Mouse (Mus musculus) heart, embryonic 16.5 days (tissue): ENCODE results near the gene 2810459M11Rik. TPM values are rescaled to one million over a fixed set of nuclear protein-coding genes. Genes with fewer than 3 reads are reported as not detected.
"Not testable (repeated sequence)": the region's sequence is repeated elsewhere in the genome, so short reads cannot be mapped to it uniquely, and the experiment has no call there.

ENCODE experiments used
- ATAC-seq: fragments of 200-750 bp; cut with Nextera tagmentation; replicated peaks from 2 replicates; pipeline ENCODE4 v1.8.0; 2017; ENCODE audit warnings: moderate number of reproducible peaks; ENCODE audit not compliant: insufficient read depth, low FRiP score; ENCODE audit errors: extremely low read depth
- H3K27ac ChIP-seq: fragments of 300-500 bp; sonication (generic); 2 replicates; pipeline ENCODE4 v1.5.1; 2014; ENCODE audit warnings: mild to moderate bottlenecking, low read length, control low read depth, moderate library complexity
- H3K27me3 ChIP-seq: fragments of 300-500 bp; sonication (generic); 2 replicates; pipeline ENCODE4 v1.6.1; 2014; ENCODE audit warnings: low read length, mixed read lengths; ENCODE audit not compliant: control insufficient read depth, insufficient read depth
- H3K36me3 ChIP-seq: fragments of 300-500 bp; sonication (generic); 2 replicates; pipeline ENCODE4 v1.6.1; 2014; ENCODE audit not compliant: control insufficient read depth, insufficient read depth
- H3K4me1 ChIP-seq: fragments of 300-500 bp; sonication (generic); 2 replicates; pipeline ENCODE4 v1.6.1; 2014; ENCODE audit warnings: low read length, mixed read lengths; ENCODE audit not compliant: control insufficient read depth, insufficient read depth
- H3K4me2 ChIP-seq: fragments of 300-500 bp; sonication (generic); 2 replicates; pipeline ENCODE4 v1.6.1; 2014; ENCODE audit warnings: low read depth, mild to moderate bottlenecking, control low read depth, low read length
- H3K4me3 ChIP-seq: fragments of 300-500 bp; sonication (generic); 2 replicates; pipeline ENCODE4 v1.5.1; 2014; ENCODE audit warnings: mild to moderate bottlenecking, control low read depth, low read length
- H3K9ac ChIP-seq: fragments of 300-500 bp; sonication (generic); 2 replicates; pipeline ENCODE4 v1.6.1; 2014; ENCODE audit warnings: low read length, control low read depth
- H3K9me3 ChIP-seq: fragments of 300-500 bp; sonication (generic); replicated peaks from 2 replicates; pipeline ENCODE4 v1.6.1; 2016; ENCODE audit warnings: low read length; ENCODE audit not compliant: control insufficient read depth
- WGBS: fragments of 180-500 bp; shearing (Covaris S2); extraction: QIAGEN DNeasy Blood & Tissue Kit; methylation state at CpG from one replicate; pipeline ENCODE4 v1.1.7; 2014; 5-methylcytosine and 5-hydroxymethylcytosine counted together
- polyA plus RNA-seq: library from polyadenylated mRNA; unstranded; fragments of >200 nt; fragmentation: Nextera tagmentation; extraction: Ambion mirVana; gene quantifications from 2 replicates; pipeline ENCODE4 v1.2.1, GENCODE M21; 2015

The 2810459M11Rik gene
- 0.21 and 0.24 TPM in 2 replicates for polyA plus RNA-seq

- ATAC-seq: peak; percentile 67
- Histone ChIP-seq H3K27ac (no peak within 1 kb of the TSS), H3K4me3 (peak within 1 kb of the TSS; percentile 66), H3K9ac (peak within 1 kb of the TSS; percentile 71), H3K36me3 (no peaks in the 10 kb centered on the region), H3K4me2 (peak within 1 kb of the TSS; percentile 98), H3K9me3 (peaks cover 5% of the 10 kb centered on the region), H3K27me3 (peaks cover 34% of the 10 kb centered on the region), H3K4me1 (peaks cover 12% of the 10 kb centered on the region)
- WGBS: 1% methylated on average over 108 of the region's 110 CpGs
These were observed at the start of gene 2810459M11Rik for GRCm38 (mm10) chr1:86045848-86046805. 2810459M11Rik (plus strand) TSS chr1:86045863.

GRCm38 (mm10) chr1:85997221-85997620 is 48.4 kb upstream of the 2810459M11Rik start:
- Histone ChIP-seq H3K4me3 (no peak overlapping the region), H3K4me1 (no peaks in the 10 kb centered on the region), H3K27me3 (no peaks in the 10 kb centered on the region), H3K36me3 (no peaks in the 10 kb centered on the region), H3K9me3 (no peaks in the 10 kb centered on the region), H3K9ac (no peak overlapping the region), H3K27ac (no peak overlapping the region), H3K4me2 (no peak overlapping the region)
- 91% methylated on average over 1 of the region's 1 CpGs for WGBS
- ATAC-seq: no peak

GRCm38 (mm10) chr1:85998012-85998411 is 47.7 kb upstream of the 2810459M11Rik start:
- Histone ChIP-seq H3K4me2 (no peak overlapping the region), H3K9ac (no peak overlapping the region), H3K36me3 (no peaks in the 10 kb centered on the region), H3K4me1 (no peaks in the 10 kb centered on the region), H3K27me3 (no peaks in the 10 kb centered on the region), H3K9me3 (no peaks in the 10 kb centered on the region), H3K4me3 (no peak overlapping the region), H3K27ac (no peak overlapping the region)
- ATAC-seq: no peak
- WGBS: 65% methylated on average over 4 of the region's 4 CpGs

DNA sequence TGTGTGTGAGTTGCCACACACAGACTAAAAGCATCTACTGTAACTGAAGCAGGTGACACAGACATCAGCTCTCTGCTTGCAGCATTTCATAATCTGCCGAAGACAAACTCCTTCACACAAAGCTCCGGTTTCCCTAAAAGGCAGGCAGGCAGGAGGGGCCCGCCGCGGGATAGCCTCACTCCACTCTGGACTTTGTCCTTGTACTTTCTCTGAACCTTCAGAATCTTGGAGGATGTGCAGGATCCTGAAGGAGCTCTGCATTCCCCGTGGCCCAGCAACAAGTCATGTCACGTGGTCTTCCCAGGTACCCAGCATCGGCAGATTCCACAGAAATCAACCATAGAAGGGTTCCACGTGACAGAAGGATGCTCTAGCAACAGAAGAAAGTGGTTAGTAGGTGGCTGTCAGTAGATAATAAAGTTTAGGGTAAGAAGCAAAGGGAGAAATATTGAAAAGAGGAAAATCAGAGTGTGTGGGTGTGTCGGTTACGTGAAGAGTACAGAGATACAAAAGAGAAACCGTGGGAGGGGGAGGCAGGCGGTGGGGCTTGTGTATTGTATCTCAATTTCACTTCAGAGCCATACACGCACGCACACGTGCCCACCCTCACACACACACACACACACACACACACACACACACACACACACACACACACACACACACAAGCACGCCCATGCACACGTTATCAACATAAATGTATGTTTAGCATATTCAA is 45.7 kb upstream of the 2810459M11Rik start:
- 78% methylated on average over 18 of the region's 18 CpGs for WGBS
- Histone ChIP-seq H3K4me2 (no peak overlapping the region), H3K4me3 (no peak overlapping the region), H3K27ac (no peak overlapping the region), H3K4me1 (no peaks in the 10 kb centered on the region), H3K27me3 (no peaks in the 10 kb centered on the region), H3K9me3 (no peaks in the 10 kb centered on the region), H3K9ac (no peak overlapping the region), H3K36me3 (no peaks in the 10 kb centered on the region)
- no peak for ATAC-seq

DNA sequence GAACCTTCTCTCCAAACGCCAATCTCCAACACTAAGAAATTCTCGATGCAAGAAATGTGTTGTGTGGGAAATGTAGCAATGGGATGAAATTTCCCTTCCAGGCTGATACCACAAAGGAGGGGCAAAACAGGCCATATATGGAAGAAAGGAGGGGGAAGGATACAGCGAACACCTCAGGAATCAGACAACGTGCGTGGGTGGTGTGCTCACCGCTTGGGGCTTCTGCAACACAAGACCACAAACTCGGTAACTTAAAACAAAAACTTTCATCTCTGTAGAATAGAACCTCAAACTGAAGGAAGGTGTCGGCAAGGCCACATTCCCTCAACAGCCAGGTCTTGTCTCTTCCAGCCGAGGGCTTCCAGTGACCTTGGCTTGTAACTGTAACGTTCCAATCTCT is 40.1 kb upstream of the 2810459M11Rik start:
- no peaks in the 10 kb centered on the region for H3K36me3 ChIP-seq
- no peak overlapping the region for H3K4me2 ChIP-seq
- ATAC-seq: no peak
- H3K9ac ChIP-seq: no peak overlapping the region
- WGBS: 81% methylated on average over 10 of the region's 10 CpGs
- H3K4me1 ChIP-seq: no peaks in the 10 kb centered on the region; the same call in 1 of the 2 replicates
- no peaks in the 10 kb centered on the region for H3K9me3 ChIP-seq
- H3K4me3 ChIP-seq: no peak overlapping the region
- no peaks in the 10 kb centered on the region for H3K27me3 ChIP-seq
- no peak overlapping the region for H3K27ac ChIP-seq

DNA sequence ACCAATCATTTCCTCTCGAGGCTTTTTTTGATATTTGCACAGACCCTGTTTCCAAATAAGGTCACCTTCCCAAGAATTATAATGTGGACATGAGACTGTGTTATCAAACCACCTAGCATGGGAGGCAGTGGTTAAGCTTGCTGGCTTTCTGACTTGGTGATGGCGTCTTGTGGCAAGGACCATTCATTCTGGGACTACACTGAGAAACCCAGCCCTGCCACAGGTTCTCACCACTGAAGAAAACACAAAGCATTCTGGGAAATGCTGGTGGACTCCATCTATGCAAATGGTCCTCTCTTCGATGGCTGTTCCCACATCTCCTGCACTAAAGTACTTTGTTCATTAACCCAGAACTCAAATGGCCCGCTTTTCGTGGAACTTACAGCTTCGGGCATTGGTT is 39.6 kb upstream of the 2810459M11Rik start:
- Histone ChIP-seq H3K9ac (no peak overlapping the region), H3K4me1 (no peaks in the 10 kb centered on the region; the same call in 1 of the 2 replicates), H3K9me3 (no peaks in the 10 kb centered on the region), H3K4me2 (no peak overlapping the region), H3K36me3 (no peaks in the 10 kb centered on the region), H3K27me3 (no peaks in the 10 kb centered on the region), H3K27ac (no peak overlapping the region), H3K4me3 (no peak overlapping the region)
- WGBS: 90% methylated on average over 6 of the region's 6 CpGs
- no peak for ATAC-seq

DNA sequence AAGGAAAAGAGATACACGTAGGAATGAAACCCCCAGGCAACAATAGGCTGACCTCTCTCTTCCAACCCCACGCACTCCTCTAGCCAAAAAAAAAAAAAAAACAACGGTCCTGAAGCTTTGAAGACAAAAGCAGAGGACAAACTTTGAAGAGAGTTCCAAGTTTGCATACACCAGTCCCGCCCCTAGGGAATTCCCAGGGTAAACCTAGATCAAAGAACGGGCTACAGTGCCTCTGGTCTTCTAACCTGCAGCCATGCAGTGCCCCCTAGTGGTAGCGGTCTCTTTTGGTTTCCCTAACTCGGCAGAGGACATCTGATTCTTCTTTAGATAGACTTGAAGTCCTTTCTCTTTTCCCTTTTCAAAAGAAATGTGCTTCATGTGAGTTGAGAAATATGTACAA is 37.9 kb upstream of the 2810459M11Rik start:
- peak; percentile 75; the same call in 1 of the 2 replicates for ATAC-seq
- peak overlapping the region; percentile 38; the same call in 1 of the 2 replicates for H3K4me2 ChIP-seq
- H3K27me3 ChIP-seq: no peaks in the 10 kb centered on the region
- H3K4me3 ChIP-seq: peak overlapping the region; percentile 8; the same call in 1 of the 2 replicates
- no peak overlapping the region for H3K9ac ChIP-seq
- no peaks in the 10 kb centered on the region for H3K36me3 ChIP-seq
- H3K4me1 ChIP-seq: no peaks in the 10 kb centered on the region; the same call in 1 of the 2 replicates
- H3K27ac ChIP-seq: no peak overlapping the region
- 4% methylated on average over 7 of the region's 7 CpGs for WGBS
- H3K9me3 ChIP-seq: no peaks in the 10 kb centered on the region

- not testable (repeated sequence) for H3K4me2 ChIP-seq, H3K9ac ChIP-seq, H3K36me3 ChIP-seq, ATAC-seq, H3K4me1 ChIP-seq, H3K9me3 ChIP-seq, H3K4me3 ChIP-seq, H3K27ac ChIP-seq
- peaks cover 28% of the 10 kb centered on the region for H3K27me3 ChIP-seq
- 94% methylated on average over 9 of the region's 9 CpGs for WGBS
These were observed 29.9 kb upstream of the 2810459M11Rik start for GRCm38 (mm10) chr1:86015758-86016157.

DNA sequence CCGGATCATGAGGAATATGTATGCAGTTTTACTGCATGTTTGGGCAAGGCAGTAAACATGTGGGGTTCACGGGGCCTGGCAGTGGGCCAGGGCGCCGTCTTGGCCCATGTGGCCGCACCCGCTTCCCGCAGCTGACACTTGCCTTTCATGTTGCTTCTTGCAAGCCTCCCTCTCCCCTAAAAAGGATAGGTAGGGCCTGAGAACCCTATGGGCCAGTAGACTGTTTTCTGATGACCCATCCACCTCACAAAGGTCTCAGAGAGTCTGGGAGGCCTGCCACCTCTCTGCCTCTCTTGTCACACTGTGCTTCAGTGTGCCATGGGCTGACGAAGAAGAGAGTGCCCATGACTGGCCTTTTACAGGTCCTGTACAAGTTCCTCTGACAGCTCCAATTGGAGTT is 29.1 kb upstream of the 2810459M11Rik start, which contains the start of gene Spata3:
Gene Spata3, plus strand, starts transcription at position 301 of the 400 bp plus-strand sequence.
- H3K27ac ChIP-seq: no peak within 1 kb of the TSS
- no peak within 1 kb of the TSS for H3K4me3 ChIP-seq
- H3K9me3 ChIP-seq: no peaks in the 10 kb centered on the region
- no peaks in the 10 kb centered on the region for H3K36me3 ChIP-seq
- peaks cover 3% of the 10 kb centered on the region; the same call in 1 of the 2 replicates for H3K4me1 ChIP-seq
- H3K9ac ChIP-seq: no peak within 1 kb of the TSS
- ATAC-seq: no peak
- H3K27me3 ChIP-seq: peaks cover 31% of the 10 kb centered on the region
- H3K4me2 ChIP-seq: no peak within 1 kb of the TSS
- WGBS: 90% methylated on average over 8 of the region's 8 CpGs
